Mouse (Mus musculus): ENCODE results near the gene Ppme1. TPM values are rescaled to one million over a fixed set of nuclear protein-coding genes. Genes with fewer than 3 reads are reported as not detected.
A peak's percentile ranks its signal among the peaks of the same experiment; 100 is the strongest.

Gene Ppme1
- polyA plus RNA-seq, 1 experiment from 2014 or later, result 94.5 TPM

DNA sequence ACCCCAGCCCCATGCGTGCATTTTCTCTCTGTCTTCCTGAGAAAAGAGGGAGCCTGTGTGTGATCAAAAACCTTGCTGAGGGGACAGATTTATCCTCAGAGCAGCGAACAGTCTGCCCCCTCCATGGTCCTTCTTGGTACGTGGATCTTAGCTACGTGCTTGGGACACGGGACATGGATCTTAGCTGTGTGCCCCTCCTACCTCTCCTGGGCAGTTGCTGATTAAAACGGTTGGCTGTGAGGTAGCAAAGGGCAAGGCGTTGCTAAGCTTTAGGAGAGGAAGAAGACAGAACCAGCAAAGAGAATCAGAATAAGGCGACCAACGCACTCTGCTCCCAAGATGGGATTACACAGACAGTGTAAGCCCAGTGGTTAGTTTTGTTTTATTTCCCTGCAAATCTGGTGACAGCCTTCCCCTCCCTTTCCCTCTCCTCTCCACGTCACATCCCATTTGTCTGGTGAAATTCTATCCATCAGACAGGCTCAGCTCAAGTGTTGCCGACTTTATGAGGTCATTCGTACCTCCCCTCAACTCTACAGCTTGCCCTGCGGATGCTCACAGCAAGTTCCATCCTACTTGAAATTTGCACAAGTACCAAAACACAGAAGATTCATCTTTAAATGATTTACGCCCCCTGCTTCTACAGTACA is 73.1 kb downstream of the Ppme1 start:
- H3K9me3 ChIP-seq (ENCODE audit: control insufficient read depth, low read length), result no peaks in the 10 kb centered on the region
- WGBS, result 79% methylated on average over 14 of the region's 14 CpGs
- peak; percentile 38 for DNase-seq (ENCODE audit: low spot score)
- H3K27me3 ChIP-seq (ENCODE audit: control insufficient read depth, insufficient read depth, low read length), result no peaks in the 10 kb centered on the region
- H3K4me2 ChIP-seq (ENCODE audit: low read depth, low read length, severe bottlenecking), result no peak overlapping the region
- H3K27ac ChIP-seq (ENCODE audit: low read depth, low read length), result no peak overlapping the region
- H3K9ac ChIP-seq (ENCODE audit: low read length), result no peak overlapping the region
- H3K36me3 ChIP-seq (ENCODE audit: control insufficient read depth, insufficient read depth, low read length), result no peaks in the 10 kb centered on the region
- ATAC-seq (replicated peaks; ENCODE audit: low FRiP score), result no peak
- no peaks in the 10 kb centered on the region for H3K4me1 ChIP-seq (replicated peaks; ENCODE audit: control insufficient read depth, insufficient read depth, low read length)
- H3K4me3 ChIP-seq (ENCODE audit: low read depth, low read length), result no peak overlapping the region

- ATAC-seq (replicated peaks; ENCODE audit: low FRiP score), result no peak
- Histone ChIP-seq H3K36me3 (ENCODE audit: control insufficient read depth, insufficient read depth, low read length) (no peaks in the 10 kb centered on the region), H3K27me3 (ENCODE audit: control insufficient read depth, insufficient read depth, low read length) (no peaks in the 10 kb centered on the region), H3K4me3 (ENCODE audit: low read depth, low read length) (no peak overlapping the region), H3K9me3 (ENCODE audit: control insufficient read depth, low read length) (no peaks in the 10 kb centered on the region), H3K4me1 (replicated peaks; ENCODE audit: control insufficient read depth, insufficient read depth, low read length) (no peaks in the 10 kb centered on the region), H3K9ac (ENCODE audit: low read length) (no peak overlapping the region), H3K27ac (ENCODE audit: low read depth, low read length) (no peak overlapping the region), H3K4me2 (ENCODE audit: low read depth, low read length, severe bottlenecking) (no peak overlapping the region)
- WGBS, result 89% methylated on average over 6 of the region's 6 CpGs
- DNase-seq (ENCODE audit: low spot score), result peak; percentile 21
Observed at GRCm38 (mm10) chr7:100296699-100297098, 75.4 kb downstream of the Ppme1 start.

DNA sequence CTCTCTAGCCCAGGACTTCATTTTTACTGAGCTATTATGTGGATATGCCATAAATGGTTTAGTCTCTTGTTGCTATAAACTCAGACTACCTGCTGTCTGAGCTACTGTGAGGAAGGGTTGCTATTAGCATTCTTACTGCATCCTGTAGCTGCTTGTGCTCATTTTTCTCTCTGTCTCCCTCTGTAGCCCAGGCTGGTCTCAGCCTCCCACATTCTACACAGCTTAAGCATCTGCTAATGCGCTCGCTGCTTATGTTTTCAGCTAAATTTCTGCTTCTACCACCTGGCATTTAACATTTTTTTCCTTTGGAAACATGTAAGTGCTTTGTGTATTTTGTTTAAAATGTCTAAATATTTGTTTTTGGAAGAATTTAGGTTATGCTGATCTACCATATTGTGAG is 76.4 kb downstream of the Ppme1 start:
- Histone ChIP-seq H3K36me3 (ENCODE audit: control insufficient read depth, insufficient read depth, low read length) (no peaks in the 10 kb centered on the region), H3K4me3 (ENCODE audit: low read depth, low read length) (no peak overlapping the region), H3K9me3 (ENCODE audit: control insufficient read depth, low read length) (no peaks in the 10 kb centered on the region), H3K4me2 (ENCODE audit: low read depth, low read length, severe bottlenecking) (no peak overlapping the region), H3K4me1 (replicated peaks; ENCODE audit: control insufficient read depth, insufficient read depth, low read length) (no peaks in the 10 kb centered on the region), H3K9ac (ENCODE audit: low read length) (no peak overlapping the region), H3K27ac (ENCODE audit: low read depth, low read length) (no peak overlapping the region), H3K27me3 (ENCODE audit: control insufficient read depth, insufficient read depth, low read length) (no peaks in the 10 kb centered on the region)
- DNase-seq (ENCODE audit: low spot score) (no peak), ATAC-seq (replicated peaks; ENCODE audit: low FRiP score) (no peak)
- WGBS, result 94% methylated on average over 2 of the region's 2 CpGs

- Histone ChIP-seq H3K4me1 (replicated peaks; ENCODE audit: control insufficient read depth, insufficient read depth, low read length) (peaks cover 5% of the 10 kb centered on the region), H3K9me3 (ENCODE audit: control insufficient read depth, low read length) (no peaks in the 10 kb centered on the region), H3K4me3 (ENCODE audit: low read depth, low read length) (no peak overlapping the region), H3K27ac (ENCODE audit: low read depth, low read length) (no peak overlapping the region), H3K36me3 (ENCODE audit: control insufficient read depth, insufficient read depth, low read length) (no peaks in the 10 kb centered on the region), H3K4me2 (ENCODE audit: low read depth, low read length, severe bottlenecking) (no peak overlapping the region), H3K9ac (ENCODE audit: low read length) (no peak overlapping the region), H3K27me3 (ENCODE audit: control insufficient read depth, insufficient read depth, low read length) (no peaks in the 10 kb centered on the region)
- WGBS, result 85% methylated on average over 8 of the region's 8 CpGs
- ATAC-seq (replicated peaks; ENCODE audit: low FRiP score), result no peak
- peak; percentile 48 for DNase-seq (ENCODE audit: low spot score)
Observed at GRCm38 (mm10) chr7:100293546-100293945, 78.6 kb downstream of the Ppme1 start.

GRCm38 (mm10) chr7:100288622-100289021 is 83.5 kb downstream of the Ppme1 start:
- Histone ChIP-seq H3K4me1 (replicated peaks; ENCODE audit: control insufficient read depth, insufficient read depth, low read length) (peaks cover 7% of the 10 kb centered on the region), H3K4me3 (ENCODE audit: low read depth, low read length) (no peak overlapping the region), H3K27me3 (ENCODE audit: control insufficient read depth, insufficient read depth, low read length) (peaks cover 17% of the 10 kb centered on the region), H3K4me2 (ENCODE audit: low read depth, low read length, severe bottlenecking) (peak overlapping the region; percentile 30; the same call in 1 of the 2 replicates), H3K9ac (ENCODE audit: low read length) (0 out of 2 replicates have a peak overlapping the region, but pooled peaks have one; percentile 27), H3K36me3 (ENCODE audit: control insufficient read depth, insufficient read depth, low read length) (no peaks in the 10 kb centered on the region), H3K9me3 (ENCODE audit: control insufficient read depth, low read length) (no peaks in the 10 kb centered on the region), H3K27ac (ENCODE audit: low read depth, low read length) (peak overlapping the region; percentile 79)
- DNase-seq (ENCODE audit: low spot score) (peak; percentile 57), ATAC-seq (replicated peaks; ENCODE audit: low FRiP score) (peak; percentile 42; the same call in 1 of the 2 replicates)
- 41% methylated on average over 11 of the region's 11 CpGs for WGBS

- peak overlapping the region; percentile 30; the same call in 1 of the 2 replicates for H3K4me2 ChIP-seq (ENCODE audit: low read depth, low read length, severe bottlenecking)
- peak; percentile 82 for DNase-seq (ENCODE audit: low spot score)
- peaks cover 17% of the 10 kb centered on the region for H3K27me3 ChIP-seq (ENCODE audit: control insufficient read depth, insufficient read depth, low read length)
- peak overlapping the region; percentile 79 for H3K27ac ChIP-seq (ENCODE audit: low read depth, low read length)
- no peaks in the 10 kb centered on the region for H3K36me3 ChIP-seq (ENCODE audit: control insufficient read depth, insufficient read depth, low read length)
- no peak overlapping the region for H3K4me3 ChIP-seq (ENCODE audit: low read depth, low read length)
- 32% methylated on average over 7 of the region's 7 CpGs for WGBS
- peak; percentile 61 for ATAC-seq (replicated peaks; ENCODE audit: low FRiP score)
- H3K9me3 ChIP-seq (ENCODE audit: control insufficient read depth, low read length), result no peaks in the 10 kb centered on the region
- H3K4me1 ChIP-seq (replicated peaks; ENCODE audit: control insufficient read depth, insufficient read depth, low read length), result peaks cover 7% of the 10 kb centered on the region
- no peak overlapping the region for H3K9ac ChIP-seq (ENCODE audit: low read length)
Observed at GRCm38 (mm10) chr7:100287748-100288578, 84.1 kb downstream of the Ppme1 start.

- WGBS, result 0% methylated on average over 51 of the region's 53 CpGs
- peaks cover 17% of the 10 kb centered on the region for H3K27me3 ChIP-seq (ENCODE audit: control insufficient read depth, insufficient read depth, low read length)
- peak within 1 kb of the TSS; percentile 53 for H3K4me3 ChIP-seq (ENCODE audit: low read depth, low read length)
- ATAC-seq (replicated peaks; ENCODE audit: low FRiP score) (peak; percentile 52; the same call in 1 of the 2 replicates), DNase-seq (ENCODE audit: low spot score) (peak; percentile 65)
- peaks cover 7% of the 10 kb centered on the region for H3K4me1 ChIP-seq (replicated peaks; ENCODE audit: control insufficient read depth, insufficient read depth, low read length)
- H3K9me3 ChIP-seq (ENCODE audit: control insufficient read depth, low read length), result no peaks in the 10 kb centered on the region
- H3K9ac ChIP-seq (ENCODE audit: low read length), result peak within 1 kb of the TSS; percentile 57
- no peaks in the 10 kb centered on the region for H3K36me3 ChIP-seq (ENCODE audit: control insufficient read depth, insufficient read depth, low read length)
- H3K4me2 ChIP-seq (ENCODE audit: low read depth, low read length, severe bottlenecking), result peak within 1 kb of the TSS; percentile 87
- H3K27ac ChIP-seq (ENCODE audit: low read depth, low read length), result no peak within 1 kb of the TSS
Observed at GRCm38 (mm10) chr7:100285383-100285782, 86.7 kb downstream of the Ppme1 start, which contains the start of gene P4ha3. P4ha3 (plus strand) TSS chr7:100285520.

GRCm38 (mm10) chr7:100283298-100283697 is 88.8 kb downstream of the Ppme1 start:
- H3K36me3 ChIP-seq (ENCODE audit: control insufficient read depth, insufficient read depth, low read length), result no peaks in the 10 kb centered on the region
- H3K27ac ChIP-seq (ENCODE audit: low read depth, low read length), result no peak overlapping the region
- 55% methylated on average over 3 of the region's 3 CpGs for WGBS
- no peak overlapping the region for H3K9ac ChIP-seq (ENCODE audit: low read length)
- peaks cover 17% of the 10 kb centered on the region for H3K27me3 ChIP-seq (ENCODE audit: control insufficient read depth, insufficient read depth, low read length)
- peaks cover 2% of the 10 kb centered on the region; the same call in 1 of the 2 replicates for H3K4me1 ChIP-seq (replicated peaks; ENCODE audit: control insufficient read depth, insufficient read depth, low read length)
- ATAC-seq (replicated peaks; ENCODE audit: low FRiP score), result no peak
- H3K4me2 ChIP-seq (ENCODE audit: low read depth, low read length, severe bottlenecking), result no peak overlapping the region
- H3K9me3 ChIP-seq (ENCODE audit: control insufficient read depth, low read length), result no peaks in the 10 kb centered on the region
- no peak overlapping the region for H3K4me3 ChIP-seq (ENCODE audit: low read depth, low read length)
- no peak for DNase-seq (ENCODE audit: low spot score)
